Mouse (Mus musculus) cerebellum, adult 9-11 months (tissue): ENCODE results near the gene Aqp9.

Experiments used
- DNase-seq: peaks from one replicate; pipeline ENCODE4 v3.0.0; 2022

The Aqp9 gene

DNA sequence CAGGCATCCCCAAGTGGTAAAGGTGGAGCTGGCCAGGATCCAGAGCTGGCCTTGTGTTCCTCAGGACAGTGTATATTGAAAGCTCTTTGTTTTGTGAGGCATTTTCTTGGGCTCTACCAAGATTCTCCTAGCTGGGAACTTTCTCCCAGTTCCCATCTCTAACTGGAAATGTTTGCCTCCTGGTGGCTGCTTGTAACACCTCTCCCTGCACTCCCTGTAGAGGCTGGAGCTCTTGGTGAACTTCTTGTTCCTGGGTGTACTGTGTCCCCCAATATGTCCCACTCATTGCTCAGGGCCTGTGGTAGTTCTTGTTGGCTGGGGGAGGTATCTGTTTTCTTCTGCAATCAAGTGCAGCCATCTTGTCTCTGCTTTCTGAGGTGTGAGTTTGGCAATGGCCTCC, 104.9 kb downstream of the Aqp9 start:
- DNase-seq: no peak

GRCm38 (mm10) chr9:71062976-71063375, 105.5 kb downstream of the Aqp9 start:
- DNase-seq: no peak

DNA sequence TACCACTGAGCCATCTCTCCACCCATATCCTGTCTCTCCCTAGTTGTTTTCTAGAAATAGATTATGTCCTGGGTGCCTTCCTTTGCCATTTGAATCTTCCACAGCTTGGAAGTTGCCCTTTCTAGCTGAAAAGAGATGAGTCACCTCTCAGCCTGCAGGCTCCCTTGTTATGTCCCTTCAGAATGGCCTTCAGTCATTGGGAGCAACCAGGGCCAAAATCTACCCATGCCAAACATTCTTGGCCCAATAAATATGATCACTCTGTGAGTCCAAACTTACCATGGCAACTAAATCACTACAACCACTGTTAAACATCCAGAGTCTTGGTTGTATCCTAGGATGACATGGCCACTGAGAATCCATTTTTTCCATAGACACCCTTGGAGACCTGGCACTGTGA, 106.2 kb downstream of the Aqp9 start:
- peak; percentile 59 for DNase-seq
